Mouse (Mus musculus) liver, embryonic 14.5 days (tissue): ENCODE results near the gene Scube2.

ENCODE experiments used
- CTCF ChIP-seq: IDR thresholded peaks from 2 replicates; pipeline ENCODE4 v1.5.1; 2016; ENCODE audit warnings: antibody characterized with exemption, low read depth, control low read depth
- EP300 ChIP-seq: IDR thresholded peaks from 2 replicates; pipeline ENCODE4 v1.6.1; 2016; ENCODE audit warnings: antibody characterized with exemption, low read depth

DNA sequence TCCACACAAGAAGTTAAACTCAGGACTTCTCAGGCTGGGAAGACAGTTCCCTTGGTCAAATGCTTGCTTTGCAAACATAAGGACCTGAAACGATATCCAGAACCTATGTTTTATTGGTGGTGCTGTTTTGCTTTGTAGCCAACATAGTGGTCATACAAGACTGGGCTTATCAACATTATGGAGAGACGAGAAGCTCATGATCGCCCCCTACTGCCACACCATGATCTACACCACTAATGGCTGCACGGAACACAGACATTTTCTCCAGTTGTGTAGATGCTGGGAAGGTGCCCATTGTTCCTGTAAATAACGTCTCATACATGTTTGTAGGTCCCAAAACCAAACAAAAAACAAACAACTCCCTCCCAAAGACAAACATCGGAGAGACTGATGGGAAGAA is 60.6 kb downstream of the Scube2 start:
- TF ChIP-seq CTCF (peak; percentile 69), EP300 (no peak)
